Mouse (Mus musculus): ENCODE measurements around the gene Itgav.

Gene Itgav

GRCm38 (mm10) chr2:83744276-83744952 is 20.2 kb downstream of the Itgav start:
- Histone ChIP-seq H3K36me3 (ENCODE audit: insufficient read depth, low read length) (peaks cover 19% of the 10 kb centered on the region), H3K4me3 (replicated peaks; ENCODE audit: low read length) (no peak overlapping the region), H3K27me3 (ENCODE audit: insufficient read depth, low read length) (no peaks in the 10 kb centered on the region), H3K4me1 (replicated peaks; ENCODE audit: low read depth, low read length) (peaks cover 50% of the 10 kb centered on the region), H3K9me3 (ENCODE audit: low read length) (no peaks in the 10 kb centered on the region)
- TF ChIP-seq POU5F1 (IDR thresholded peaks at IDR 0.05; ENCODE audit: borderline replicate concordance, low read length) (no peak), NANOG (IDR thresholded peaks at IDR 0.05; ENCODE audit: borderline replicate concordance, low read length) (no peak), CTCF (conservative IDR thresholded peaks at IDR 0.05; ENCODE audit: low read length) (no peak)

DNA sequence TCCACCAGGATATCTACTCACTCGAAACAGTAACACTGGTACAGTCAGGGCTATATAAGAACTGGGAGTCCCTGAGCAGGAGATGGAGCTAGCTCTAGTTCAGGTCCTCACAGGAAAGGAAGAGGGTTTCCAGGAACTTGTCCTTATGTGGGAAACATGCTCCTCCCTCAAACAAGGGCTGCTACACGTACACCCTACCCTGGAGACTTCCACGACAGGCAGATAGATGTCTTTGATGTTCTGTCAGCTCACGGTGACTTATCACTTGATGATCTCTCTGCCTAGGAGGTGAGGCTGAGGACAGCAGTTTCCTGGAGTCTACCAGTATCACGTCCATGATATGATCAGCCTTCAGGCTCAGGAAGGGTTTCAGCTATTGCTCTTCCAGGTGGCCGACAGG is 21.1 kb downstream of the Itgav start:
- Histone ChIP-seq H3K4me3 (replicated peaks; ENCODE audit: low read length) (no peak overlapping the region), H3K36me3 (ENCODE audit: insufficient read depth, low read length) (peaks cover 19% of the 10 kb centered on the region), H3K4me1 (replicated peaks; ENCODE audit: low read depth, low read length) (peaks cover 44% of the 10 kb centered on the region), H3K9me3 (ENCODE audit: low read length) (no peaks in the 10 kb centered on the region), H3K27me3 (ENCODE audit: insufficient read depth, low read length) (no peaks in the 10 kb centered on the region)
- TF ChIP-seq CTCF (conservative IDR thresholded peaks at IDR 0.05; ENCODE audit: low read length) (no peak), POU5F1 (IDR thresholded peaks at IDR 0.05; ENCODE audit: borderline replicate concordance, low read length) (no peak), NANOG (IDR thresholded peaks at IDR 0.05; ENCODE audit: borderline replicate concordance, low read length) (no peak)

GRCm38 (mm10) chr2:83748581-83749118 is 24.5 kb downstream of the Itgav start:
- H3K4me1 ChIP-seq (replicated peaks; ENCODE audit: low read depth, low read length), result peaks cover 25% of the 10 kb centered on the region
- no peak for TF ChIP-seq NANOG (IDR thresholded peaks at IDR 0.05; ENCODE audit: borderline replicate concordance, low read length)
- TF ChIP-seq CTCF (conservative IDR thresholded peaks at IDR 0.05; ENCODE audit: low read length), result no peak
- TF ChIP-seq POU5F1 (IDR thresholded peaks at IDR 0.05; ENCODE audit: borderline replicate concordance, low read length), result no peak
- no peaks in the 10 kb centered on the region for H3K27me3 ChIP-seq (ENCODE audit: insufficient read depth, low read length)
- no peaks in the 10 kb centered on the region for H3K9me3 ChIP-seq (ENCODE audit: low read length)
- no peak overlapping the region for H3K4me3 ChIP-seq (replicated peaks; ENCODE audit: low read length)
- H3K36me3 ChIP-seq (ENCODE audit: insufficient read depth, low read length), result peaks cover 19% of the 10 kb centered on the region

DNA sequence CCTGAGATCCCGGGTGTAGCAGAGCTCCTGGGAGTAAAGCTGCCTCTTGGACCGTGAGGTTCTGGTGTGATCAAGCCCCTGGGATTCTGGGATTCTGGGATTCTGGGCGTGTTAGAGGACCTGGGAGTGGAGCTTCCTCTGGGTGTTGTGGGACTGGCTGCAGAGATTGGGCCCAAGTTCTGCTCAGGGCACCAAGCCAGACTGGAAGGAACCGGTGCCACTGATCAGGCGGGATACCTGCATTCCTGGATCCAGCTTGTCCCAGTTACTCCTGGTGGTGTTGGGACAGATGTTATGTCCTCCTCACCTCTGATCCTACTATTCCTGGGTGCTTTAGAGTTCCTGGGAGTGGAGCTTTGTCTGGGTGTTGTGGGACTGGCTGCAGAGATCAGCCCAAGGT is 28.8 kb downstream of the Itgav start:
- Histone ChIP-seq H3K4me1 (replicated peaks; ENCODE audit: low read depth, low read length) (peaks cover 14% of the 10 kb centered on the region), H3K27me3 (ENCODE audit: insufficient read depth, low read length) (no peaks in the 10 kb centered on the region), H3K9me3 (ENCODE audit: low read length) (no peaks in the 10 kb centered on the region), H3K4me3 (replicated peaks; ENCODE audit: low read length) (no peak overlapping the region), H3K36me3 (ENCODE audit: insufficient read depth, low read length) (peaks cover 24% of the 10 kb centered on the region)
- TF ChIP-seq NANOG (IDR thresholded peaks at IDR 0.05; ENCODE audit: borderline replicate concordance, low read length), result no peak
- TF ChIP-seq CTCF (conservative IDR thresholded peaks at IDR 0.05; ENCODE audit: low read length), result no peak
- no peak for TF ChIP-seq POU5F1 (IDR thresholded peaks at IDR 0.05; ENCODE audit: borderline replicate concordance, low read length)

DNA sequence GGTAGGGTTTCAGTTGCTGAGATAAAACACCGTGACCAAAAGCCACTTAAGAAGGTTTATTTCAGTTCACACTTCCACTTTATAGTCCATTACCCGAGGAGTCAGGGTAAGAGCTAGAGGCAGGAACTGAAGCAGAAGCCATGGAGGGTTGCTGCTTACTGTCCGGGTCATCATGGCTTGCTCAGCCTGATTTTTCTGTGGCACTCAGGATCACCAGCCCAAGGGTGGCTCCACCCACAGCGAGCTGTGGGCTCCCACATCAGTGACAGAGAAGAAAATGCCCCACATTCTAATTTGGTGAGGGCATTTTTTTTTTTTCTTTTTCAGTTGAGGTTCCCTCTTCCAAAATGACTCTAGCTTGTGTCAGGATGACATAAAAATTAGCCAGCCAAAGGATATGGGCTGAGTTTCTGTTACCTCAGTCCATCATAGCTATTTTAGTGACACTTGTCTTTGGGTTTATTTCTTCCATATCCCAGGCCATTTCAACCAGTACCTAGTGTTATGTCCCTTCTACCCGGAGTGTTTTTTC is 30.2 kb downstream of the Itgav start:
- peaks cover 17% of the 10 kb centered on the region for H3K4me1 ChIP-seq (replicated peaks; ENCODE audit: low read depth, low read length)
- no peak overlapping the region for H3K4me3 ChIP-seq (replicated peaks; ENCODE audit: low read length)
- H3K9me3 ChIP-seq (ENCODE audit: low read length), result no peaks in the 10 kb centered on the region
- TF ChIP-seq CTCF (conservative IDR thresholded peaks at IDR 0.05; ENCODE audit: low read length), result no peak
- TF ChIP-seq POU5F1 (IDR thresholded peaks at IDR 0.05; ENCODE audit: borderline replicate concordance, low read length), result no peak
- no peak for TF ChIP-seq NANOG (IDR thresholded peaks at IDR 0.05; ENCODE audit: borderline replicate concordance, low read length)
- peaks cover 15% of the 10 kb centered on the region for H3K36me3 ChIP-seq (ENCODE audit: insufficient read depth, low read length)
- H3K27me3 ChIP-seq (ENCODE audit: insufficient read depth, low read length), result no peaks in the 10 kb centered on the region

DNA sequence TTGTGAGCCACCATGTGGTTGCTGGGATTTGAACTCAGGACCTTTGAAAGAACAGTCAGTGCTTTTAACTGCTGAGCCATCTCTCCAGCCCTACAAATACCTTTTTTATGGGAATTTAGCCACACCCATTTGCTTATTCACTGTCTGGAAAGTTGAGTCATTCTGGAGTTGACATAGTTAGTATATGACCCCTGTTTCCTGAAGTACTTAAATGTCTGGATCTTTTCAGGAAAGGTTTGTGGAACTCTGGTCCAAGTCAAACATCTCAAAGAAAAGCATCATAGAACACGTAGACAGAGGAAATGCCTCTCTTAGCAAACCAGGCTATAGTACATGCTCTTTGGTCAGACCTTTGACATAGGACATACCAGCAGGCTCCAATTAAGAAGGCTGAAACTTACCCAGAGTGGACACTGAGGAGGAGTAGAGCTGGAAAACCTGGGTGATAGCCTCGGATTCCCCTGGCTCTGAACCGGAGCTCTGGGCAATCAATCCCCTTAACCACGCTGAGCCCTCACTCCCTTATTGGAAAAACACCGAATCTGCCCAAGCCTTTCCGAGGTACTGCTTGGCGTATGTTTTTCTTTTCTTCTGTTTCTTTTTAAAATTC is 34.5 kb downstream of the Itgav start:
- peak overlapping the region; percentile 33 for H3K4me3 ChIP-seq (replicated peaks; ENCODE audit: low read length)
- peaks cover 18% of the 10 kb centered on the region for H3K4me1 ChIP-seq (replicated peaks; ENCODE audit: low read depth, low read length)
- TF ChIP-seq CTCF (conservative IDR thresholded peaks at IDR 0.05; ENCODE audit: low read length) (no peak), NANOG (IDR thresholded peaks at IDR 0.05; ENCODE audit: borderline replicate concordance, low read length) (no peak), POU5F1 (IDR thresholded peaks at IDR 0.05; ENCODE audit: borderline replicate concordance, low read length) (no peak)
- H3K36me3 ChIP-seq (ENCODE audit: insufficient read depth, low read length), result peaks cover 15% of the 10 kb centered on the region
- no peaks in the 10 kb centered on the region for H3K9me3 ChIP-seq (ENCODE audit: low read length)
- no peaks in the 10 kb centered on the region for H3K27me3 ChIP-seq (ENCODE audit: insufficient read depth, low read length)

DNA sequence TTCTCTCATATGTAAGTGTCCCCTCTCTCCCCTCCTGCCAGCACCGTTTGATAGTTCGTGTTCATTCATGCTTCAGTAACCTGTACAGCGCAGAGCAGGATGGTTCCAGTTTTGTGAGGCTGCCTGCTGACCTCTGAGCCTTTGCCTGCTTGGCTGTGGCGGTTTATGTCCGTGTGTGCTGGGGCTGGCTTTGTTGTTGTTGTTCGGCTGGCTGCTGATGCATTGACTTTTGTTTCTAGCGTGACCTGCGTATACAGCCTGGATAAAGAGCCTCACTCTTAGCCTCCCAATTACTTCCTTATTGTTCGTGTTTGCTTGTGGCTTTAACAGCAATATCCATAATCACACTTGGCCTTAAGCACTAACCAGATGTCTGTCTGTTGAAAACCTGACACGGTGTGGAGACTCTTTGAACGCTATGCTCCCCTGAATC is 35.0 kb downstream of the Itgav start:
- Histone ChIP-seq H3K9me3 (ENCODE audit: low read length) (no peaks in the 10 kb centered on the region), H3K4me3 (replicated peaks; ENCODE audit: low read length) (peak overlapping the region; percentile 33), H3K27me3 (ENCODE audit: insufficient read depth, low read length) (no peaks in the 10 kb centered on the region), H3K4me1 (replicated peaks; ENCODE audit: low read depth, low read length) (peaks cover 18% of the 10 kb centered on the region), H3K36me3 (ENCODE audit: insufficient read depth, low read length) (peaks cover 15% of the 10 kb centered on the region)
- TF ChIP-seq CTCF (conservative IDR thresholded peaks at IDR 0.05; ENCODE audit: low read length) (no peak), POU5F1 (IDR thresholded peaks at IDR 0.05; ENCODE audit: borderline replicate concordance, low read length) (no peak), NANOG (IDR thresholded peaks at IDR 0.05; ENCODE audit: borderline replicate concordance, low read length) (no peak)

- Histone ChIP-seq H3K4me3 (replicated peaks; ENCODE audit: low read length) (no peak overlapping the region), H3K4me1 (replicated peaks; ENCODE audit: low read depth, low read length) (peaks cover 18% of the 10 kb centered on the region), H3K9me3 (ENCODE audit: low read length) (no peaks in the 10 kb centered on the region), H3K36me3 (ENCODE audit: insufficient read depth, low read length) (peaks cover 15% of the 10 kb centered on the region), H3K27me3 (ENCODE audit: insufficient read depth, low read length) (no peaks in the 10 kb centered on the region)
- TF ChIP-seq POU5F1 (IDR thresholded peaks at IDR 0.05; ENCODE audit: borderline replicate concordance, low read length) (no peak), NANOG (IDR thresholded peaks at IDR 0.05; ENCODE audit: borderline replicate concordance, low read length) (no peak), CTCF (conservative IDR thresholded peaks at IDR 0.05; ENCODE audit: low read length) (no peak)
Measured at GRCm38 (mm10) chr2:83759667-83760066, 35.5 kb downstream of the Itgav start.

Measured in E14TG2a.4 (cell line).